Mouse (Mus musculus): ENCODE measurements at regions not wholly inside any gene's neighbourhood (a gene's known extent, or its start where the extent isn't known, plus 50 kb on each side); places are given as distances from the start of the nearest gene placed in this dataset.

GRCm38 (mm10) chr13:40469162-40469561 is 107.9 kb upstream of the Ofcc1 start:
- 96% methylated on average over 7 of the region's 7 CpGs for WGBS
- ATAC-seq (ENCODE audit: low FRiP score), result no peak
- no peak overlapping the region for H3K4me2 ChIP-seq

GRCm38 (mm10) chr13:40453360-40453759 is 92.1 kb upstream of the Ofcc1 start:
- Histone ChIP-seq H3K4me1 (no peaks in the 10 kb centered on the region), H3K36me3 (no peaks in the 10 kb centered on the region), H3K9me3 (replicated peaks) (no peaks in the 10 kb centered on the region), H3K4me2 (no peak overlapping the region), H3K9ac (replicated peaks) (no peak overlapping the region), H3K27me3 (replicated peaks) (no peaks in the 10 kb centered on the region), H3K4me3 (replicated peaks) (no peak overlapping the region), H3K27ac (replicated peaks) (no peak overlapping the region)
- ATAC-seq (ENCODE audit: low FRiP score), result no peak
- WGBS, result 89% methylated on average over 2 of the region's 2 CpGs

More at GRCm38 (mm10) chr13:40469162-40469561, 107.9 kb upstream of the Ofcc1 start:
- Histone ChIP-seq H3K9ac (replicated peaks) (no peak overlapping the region), H3K4me3 (replicated peaks) (no peak overlapping the region), H3K27ac (replicated peaks) (no peak overlapping the region), H3K9me3 (replicated peaks) (no peaks in the 10 kb centered on the region), H3K36me3 (no peaks in the 10 kb centered on the region), H3K27me3 (replicated peaks) (no peaks in the 10 kb centered on the region; the same call in 1 of the 2 replicates), H3K4me1 (no peaks in the 10 kb centered on the region)

DNA sequence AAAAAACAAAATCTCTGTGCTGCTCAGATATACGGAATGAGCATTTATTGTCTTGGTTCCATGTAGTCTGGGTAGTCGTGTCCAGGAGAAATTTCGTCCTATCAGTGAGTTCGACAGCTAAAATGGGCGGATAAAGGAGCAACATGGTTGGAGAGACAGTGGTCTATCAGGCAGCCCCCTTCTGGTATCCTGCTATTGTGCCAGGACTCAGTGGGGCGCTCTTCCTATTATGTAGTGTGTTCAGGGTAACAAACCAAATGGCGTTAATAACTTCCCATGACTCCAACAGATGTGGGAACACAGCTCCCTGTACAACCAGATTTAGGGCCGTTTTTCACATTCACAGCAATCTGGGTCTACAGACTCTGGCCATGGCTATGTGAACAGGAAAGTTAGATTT is 68.6 kb upstream of the Ofcc1 start:
- no peaks in the 10 kb centered on the region; the same call in 1 of the 2 replicates for H3K27me3 ChIP-seq (replicated peaks)
- H3K36me3 ChIP-seq, result no peaks in the 10 kb centered on the region
- WGBS, result 80% methylated on average over 8 of the region's 8 CpGs
- H3K4me1 ChIP-seq, result no peaks in the 10 kb centered on the region
- no peak overlapping the region for H3K4me3 ChIP-seq (replicated peaks)
- no peaks in the 10 kb centered on the region for H3K9me3 ChIP-seq (replicated peaks)
- H3K27ac ChIP-seq (replicated peaks), result no peak overlapping the region
- no peak overlapping the region for H3K4me2 ChIP-seq
- ATAC-seq (ENCODE audit: low FRiP score), result no peak
- H3K9ac ChIP-seq (replicated peaks), result no peak overlapping the region

- H3K4me3 ChIP-seq (replicated peaks), result no peak overlapping the region
- H3K27ac ChIP-seq (replicated peaks), result no peak overlapping the region
- no peaks in the 10 kb centered on the region for H3K36me3 ChIP-seq
- H3K27me3 ChIP-seq (replicated peaks), result no peaks in the 10 kb centered on the region
- H3K4me2 ChIP-seq, result no peak overlapping the region
- H3K9me3 ChIP-seq (replicated peaks), result no peaks in the 10 kb centered on the region
- ATAC-seq (ENCODE audit: low FRiP score), result no peak
- no peaks in the 10 kb centered on the region for H3K4me1 ChIP-seq
- H3K9ac ChIP-seq (replicated peaks), result no peak overlapping the region
- 61% methylated on average over 3 of the region's 3 CpGs for WGBS
Observed at GRCm38 (mm10) chr13:40423051-40423450, 61.8 kb upstream of the Ofcc1 start.

GRCm38 (mm10) chr13:40417856-40418255 is 56.6 kb upstream of the Ofcc1 start:
- no peak overlapping the region for H3K27ac ChIP-seq (replicated peaks)
- H3K4me1 ChIP-seq, result no peaks in the 10 kb centered on the region
- 72% methylated on average over 3 of the region's 3 CpGs for WGBS
- no peak overlapping the region for H3K9ac ChIP-seq (replicated peaks)
- no peak overlapping the region for H3K4me2 ChIP-seq
- ATAC-seq (ENCODE audit: low FRiP score), result no peak
- H3K36me3 ChIP-seq, result no peaks in the 10 kb centered on the region
- H3K4me3 ChIP-seq (replicated peaks), result no peak overlapping the region
- no peaks in the 10 kb centered on the region for H3K27me3 ChIP-seq (replicated peaks)
- H3K9me3 ChIP-seq (replicated peaks), result no peaks in the 10 kb centered on the region

- H3K4me1 ChIP-seq, result no peaks in the 10 kb centered on the region
- WGBS, result 94% methylated on average over 11 of the region's 11 CpGs
- ATAC-seq (ENCODE audit: low FRiP score), result no peak
Observed at GRCm38 (mm10) chr13:40413074-40413473, 51.8 kb upstream of the Ofcc1 start.

More at GRCm38 (mm10) chr13:40413074-40413473, 51.8 kb upstream of the Ofcc1 start:
- Histone ChIP-seq H3K36me3 (no peaks in the 10 kb centered on the region), H3K4me2 (no peak overlapping the region), H3K27me3 (replicated peaks) (no peaks in the 10 kb centered on the region), H3K9ac (replicated peaks) (no peak overlapping the region), H3K4me3 (replicated peaks) (no peak overlapping the region), H3K9me3 (replicated peaks) (no peaks in the 10 kb centered on the region), H3K27ac (replicated peaks) (no peak overlapping the region)
